Mouse (Mus musculus) natural killer cell, adult 2 months (primary cell): ENCODE data around the gene Ptprb.

Experiments used
- DNase-seq, 2 experiments: peaks; one replicate each; pipeline ENCODE4 v3.0.0; 2022; ENCODE audit warnings: low spot score in 2 of 2

Gene Ptprb

DNA sequence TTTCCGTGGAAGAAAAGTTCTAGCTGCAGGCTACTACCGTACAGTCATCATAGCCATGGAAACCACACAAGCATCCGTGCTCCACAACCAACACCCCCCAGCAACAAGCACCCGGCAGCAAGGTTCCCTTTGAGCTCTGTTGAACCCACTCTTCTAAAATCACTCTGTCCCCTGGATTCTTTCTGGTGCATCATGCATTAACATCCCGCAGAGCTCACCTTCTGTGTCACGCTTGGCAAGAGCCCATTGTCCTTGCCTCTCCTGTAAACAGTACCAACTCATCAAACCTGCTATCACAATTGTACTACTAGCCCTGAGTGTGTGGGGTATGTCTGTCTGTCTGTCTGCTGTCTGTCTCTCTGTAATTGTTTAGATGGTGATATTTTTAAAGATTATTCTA, 98.8 kb downstream of the Ptprb start:
- no peak for DNase-seq

DNA sequence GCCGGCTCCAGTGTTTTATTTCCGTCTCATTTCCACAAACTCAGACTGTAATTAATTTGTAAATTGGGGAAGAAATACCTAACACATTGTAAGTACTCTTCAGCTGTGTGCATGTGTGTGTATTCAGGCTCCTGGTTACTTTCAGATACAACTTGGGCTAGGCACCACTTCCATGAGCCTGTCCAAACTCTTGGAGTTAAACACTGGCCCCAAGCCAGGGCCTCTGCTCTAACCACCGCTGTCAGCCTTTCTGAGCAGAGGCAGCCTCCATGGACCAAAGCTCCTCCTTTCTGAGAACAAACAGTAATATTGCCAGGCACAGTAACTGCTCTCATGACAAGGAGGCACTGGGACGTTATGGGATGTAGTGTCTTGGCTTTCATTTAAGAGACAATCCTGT, 101.5 kb downstream of the Ptprb start:
- no peak for DNase-seq

DNA sequence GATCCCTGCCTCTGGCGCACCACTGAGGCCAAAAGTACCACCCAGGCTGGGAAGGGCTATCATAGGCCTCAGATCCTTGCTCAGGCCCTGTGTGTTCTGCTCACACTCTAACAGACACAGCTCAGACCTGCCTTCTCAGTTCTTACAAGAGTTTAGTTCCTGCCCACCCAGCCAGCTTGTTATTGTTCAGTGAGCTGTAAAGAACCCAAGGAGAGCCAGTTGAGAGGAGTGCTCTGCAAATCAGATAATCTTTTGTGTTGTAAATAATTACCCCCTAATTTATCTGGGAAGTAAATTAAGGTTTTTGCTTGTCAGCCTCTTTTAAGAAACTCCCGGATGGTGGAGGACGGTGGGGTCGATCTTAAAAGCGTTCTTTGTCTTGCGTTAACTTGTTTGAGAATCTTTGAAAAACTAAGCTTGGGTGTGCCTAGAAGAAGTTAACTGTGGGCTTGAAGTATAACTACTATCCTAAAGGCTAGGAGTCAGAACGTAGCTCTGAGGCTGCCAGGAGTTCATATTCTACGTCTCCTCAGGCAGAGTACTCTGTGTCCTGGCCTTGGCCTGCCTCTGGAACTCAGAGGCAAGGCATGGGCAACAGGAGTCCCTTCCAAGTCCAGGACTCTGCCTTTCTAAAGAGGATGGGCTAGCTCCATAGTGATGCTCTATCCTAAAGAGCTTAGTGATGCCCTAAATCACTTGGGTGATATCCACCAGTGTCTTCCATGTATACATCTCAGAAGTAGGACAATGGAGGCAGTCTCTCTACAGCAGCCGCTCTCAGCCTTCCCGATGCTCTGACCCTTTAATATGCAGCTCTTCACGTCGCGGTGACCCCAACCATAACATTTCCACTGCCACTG, 107.7 kb downstream of the Ptprb start:
- no peak for DNase-seq

DNA sequence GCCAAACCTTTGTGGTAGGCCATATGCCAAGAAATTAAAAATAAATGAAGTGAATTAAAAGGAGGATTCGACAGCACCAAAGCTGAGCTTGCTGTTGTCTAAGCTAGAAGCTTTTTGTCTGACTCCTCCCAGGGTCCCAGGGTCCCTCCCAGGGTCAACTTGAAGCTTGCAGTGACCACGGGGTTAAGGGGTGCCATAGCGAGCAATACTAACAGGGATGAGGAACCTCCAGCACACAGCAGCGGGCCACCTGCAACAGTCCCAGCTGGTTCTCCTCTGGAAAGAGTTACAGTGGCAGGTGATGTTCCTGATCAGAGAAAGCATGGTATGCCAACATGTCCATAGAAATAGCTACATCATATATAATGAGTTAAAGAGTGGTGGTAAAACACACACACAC, 109.1 kb downstream of the Ptprb start:
- DNase-seq, result no peak

DNA sequence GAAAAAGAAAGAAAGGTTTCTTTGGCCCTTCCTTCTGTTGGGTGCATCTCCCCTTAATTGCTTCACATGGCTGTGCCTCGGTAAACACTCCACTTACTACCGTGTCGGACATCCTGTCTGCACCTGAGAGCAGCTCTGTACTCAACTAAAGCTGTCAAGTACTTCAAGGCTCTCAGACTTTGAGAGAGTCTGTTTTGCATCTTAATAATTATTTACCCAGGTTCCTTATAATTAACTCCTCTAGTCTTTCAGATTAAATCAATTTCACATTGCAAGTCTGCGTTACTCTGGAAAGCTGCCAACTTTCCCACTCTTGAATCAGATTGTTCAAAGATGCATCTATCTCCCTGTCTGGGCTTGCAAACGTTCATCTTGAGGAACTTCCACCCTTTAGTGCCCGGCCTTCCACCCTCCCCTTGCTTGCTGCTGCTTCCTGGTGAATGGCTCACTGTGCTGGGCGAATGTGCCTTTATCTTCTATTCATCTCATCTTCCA, 111.1 kb downstream of the Ptprb start:
- DNase-seq, result no peak

DNA sequence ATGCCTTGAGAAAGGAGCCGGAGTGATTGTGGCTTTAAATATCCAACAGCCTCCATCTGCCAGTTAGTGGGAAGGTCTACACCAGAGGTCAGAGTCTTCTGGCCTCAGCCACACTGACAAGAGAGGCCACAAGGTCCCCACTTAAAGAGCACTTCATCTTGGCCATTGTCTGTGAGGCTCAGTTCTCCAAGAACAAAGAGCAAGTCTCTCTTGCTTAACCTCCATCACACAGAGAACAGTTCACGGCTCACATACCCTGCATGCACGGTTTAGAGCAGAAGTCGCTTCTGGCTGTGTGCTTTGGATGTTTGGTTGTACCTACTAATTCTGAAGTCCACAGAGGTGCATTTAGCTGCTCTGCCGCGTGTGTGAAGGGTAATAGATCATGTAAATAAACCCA, 113.5 kb downstream of the Ptprb start:
- DNase-seq, result no peak

DNA sequence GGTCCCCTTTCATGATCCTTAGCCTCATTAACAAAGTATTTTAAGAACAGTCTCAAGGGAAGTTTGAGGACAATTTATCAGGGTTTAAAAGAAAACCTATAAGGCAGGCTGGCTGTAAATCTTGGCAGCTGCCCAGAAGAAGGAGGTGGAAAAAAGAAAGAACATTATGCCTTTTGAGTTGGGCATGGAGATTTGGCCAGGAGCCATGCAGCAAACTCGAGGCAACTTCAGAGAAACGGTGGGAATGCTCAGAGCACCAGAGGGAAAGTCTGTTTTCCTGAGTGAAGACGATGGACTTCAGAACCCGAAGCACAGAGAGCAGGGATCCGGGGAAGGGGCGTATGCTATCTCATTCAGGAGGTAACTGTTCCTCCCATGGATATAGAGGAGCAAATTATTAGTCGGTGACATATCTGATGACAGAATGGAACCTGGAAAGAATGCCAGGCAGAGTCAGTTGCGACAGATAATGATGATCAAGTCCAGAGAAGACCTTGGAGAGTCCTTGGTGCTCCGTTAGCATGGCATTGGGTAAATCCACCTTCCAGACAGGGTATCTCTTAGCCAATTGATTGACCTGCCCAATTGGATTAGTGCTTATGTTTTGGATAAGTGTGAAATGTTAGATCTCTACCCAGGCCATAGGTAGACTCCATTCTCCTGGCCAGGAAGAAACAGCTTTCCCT, 118.6 kb downstream of the Ptprb start:
- DNase-seq, result no peak

DNA sequence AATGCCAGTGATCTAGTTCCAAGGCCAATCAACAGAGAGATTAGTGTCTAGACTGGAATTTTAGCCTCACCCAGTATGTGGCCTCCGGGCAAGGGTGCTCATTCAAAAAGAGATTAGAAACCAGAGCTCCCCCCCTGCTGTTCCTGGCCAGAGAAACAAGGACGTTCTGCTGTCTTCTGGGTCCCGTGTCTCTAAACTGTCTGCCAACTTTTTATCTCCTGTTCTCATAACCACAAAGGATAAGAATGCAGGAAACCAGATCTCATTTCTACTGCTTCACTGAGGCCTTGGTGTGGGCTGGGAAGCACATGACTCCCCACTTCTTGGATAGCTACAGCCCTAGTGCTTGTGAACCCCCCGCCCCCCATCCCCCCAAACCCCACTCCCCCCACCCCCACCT, 119.3 kb downstream of the Ptprb start:
- no peak for DNase-seq

DNA sequence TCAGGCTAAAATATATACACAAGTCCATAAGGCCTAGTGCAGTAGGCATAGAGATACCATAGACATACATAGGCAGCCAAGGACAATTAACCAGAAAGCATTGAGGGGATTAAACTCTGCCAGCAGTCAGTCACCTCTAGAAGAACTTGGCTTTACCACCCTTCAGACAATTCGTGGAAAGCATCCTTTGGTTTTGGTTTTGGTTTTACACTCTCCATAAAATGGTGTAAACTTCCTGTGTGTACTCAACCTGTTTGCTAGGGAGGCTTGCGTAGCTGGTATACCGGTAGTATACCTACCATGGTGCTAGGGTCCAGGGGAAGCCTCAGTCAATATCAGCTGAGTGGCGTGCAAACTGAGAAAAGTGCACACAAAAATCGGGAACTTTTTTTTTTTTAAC, 121.0 kb downstream of the Ptprb start:
- no peak for DNase-seq

DNA sequence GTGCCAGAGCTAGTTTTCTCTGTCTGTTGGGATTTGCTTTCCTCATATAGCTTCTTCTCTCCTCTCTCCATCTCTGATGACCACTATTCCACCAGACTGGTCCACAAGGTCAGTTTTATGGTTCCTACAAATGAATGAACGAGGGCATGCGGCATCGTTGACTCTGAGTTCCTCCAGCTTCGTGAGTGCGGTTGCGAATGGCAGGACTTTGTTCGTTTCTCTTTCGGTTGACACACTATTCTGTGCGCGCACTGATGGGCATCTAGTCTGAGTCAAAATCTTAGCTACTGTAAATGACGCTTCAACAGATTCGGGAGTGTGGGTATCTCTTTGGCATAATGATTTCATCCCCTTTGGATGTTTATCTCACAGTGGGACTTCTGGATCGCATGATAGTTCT, 121.6 kb downstream of the Ptprb start:
- no peak for DNase-seq

DNA sequence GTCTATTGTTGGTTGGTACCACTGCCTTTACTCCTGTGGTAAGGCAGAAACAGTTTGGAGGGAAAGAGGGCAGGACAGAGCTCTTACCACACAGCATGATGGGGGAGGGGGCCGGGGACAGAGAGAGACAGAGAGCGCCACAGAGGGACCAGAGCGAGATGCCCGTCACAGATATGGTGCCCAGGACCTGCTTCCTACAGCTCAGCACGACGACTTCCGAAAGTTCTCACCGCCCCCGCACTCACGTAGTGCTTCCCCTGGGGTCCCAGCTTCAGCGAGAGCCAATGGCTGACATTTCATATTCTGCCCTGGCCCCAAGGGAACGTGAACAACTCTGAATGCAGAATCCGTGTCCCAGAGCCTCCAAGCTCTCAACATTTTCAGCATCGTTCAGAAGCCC, 122.2 kb downstream of the Ptprb start:
- DNase-seq, result peak in 1 of 2 experiments; percentile 1

DNA sequence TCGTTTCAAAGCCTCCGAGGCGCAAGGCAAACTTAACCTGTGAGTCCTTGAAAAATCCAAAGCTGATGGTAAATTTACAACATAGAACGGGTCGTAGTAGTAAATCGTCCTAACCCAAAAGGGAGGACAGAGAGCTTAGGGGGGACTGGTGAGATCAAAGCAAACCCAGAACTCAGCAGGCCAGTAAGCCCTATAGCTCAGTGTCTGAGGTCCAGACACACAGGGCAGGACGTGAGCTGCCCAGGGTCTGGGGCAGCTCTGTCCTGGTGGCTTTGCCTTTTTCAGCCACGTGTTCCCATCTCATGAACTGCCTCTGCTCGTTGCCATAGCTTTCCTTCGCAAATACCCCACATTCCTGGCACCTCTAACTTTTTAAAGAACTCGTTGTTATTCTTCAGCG, 122.7 kb downstream of the Ptprb start:
- DNase-seq, result no peak

DNA sequence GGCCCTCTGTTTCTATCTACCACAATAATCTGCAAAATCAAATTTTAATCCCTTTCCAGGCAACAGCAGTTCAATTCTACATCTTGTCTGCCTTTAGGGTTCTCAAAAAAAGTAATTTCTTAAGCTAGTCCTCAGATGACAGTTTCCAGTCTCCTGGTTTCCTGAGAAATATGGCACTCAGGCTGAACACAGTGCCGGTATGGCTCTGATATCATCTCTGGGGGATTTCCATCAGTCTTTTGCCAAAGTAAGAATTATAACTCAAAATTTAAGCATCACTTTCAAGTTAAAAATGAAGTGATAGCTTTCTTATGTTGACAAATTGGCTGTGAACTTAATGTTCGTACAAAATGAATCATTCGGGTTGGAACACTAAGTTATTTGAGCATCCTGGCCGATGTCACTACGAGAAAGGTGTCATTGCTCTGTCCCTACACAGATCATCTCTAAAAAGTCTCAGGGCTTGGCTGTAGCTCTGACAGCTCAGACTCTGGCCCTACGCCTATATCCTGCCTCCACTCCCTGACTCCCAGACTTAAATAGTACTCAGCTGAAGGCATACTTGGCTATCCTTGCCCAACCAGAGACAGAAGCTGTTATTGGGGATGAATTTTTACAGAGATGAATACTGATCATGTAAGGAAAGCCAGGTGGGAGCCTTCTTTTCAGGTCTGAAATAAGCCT, 127.6 kb downstream of the Ptprb start:
- no peak for DNase-seq

DNA sequence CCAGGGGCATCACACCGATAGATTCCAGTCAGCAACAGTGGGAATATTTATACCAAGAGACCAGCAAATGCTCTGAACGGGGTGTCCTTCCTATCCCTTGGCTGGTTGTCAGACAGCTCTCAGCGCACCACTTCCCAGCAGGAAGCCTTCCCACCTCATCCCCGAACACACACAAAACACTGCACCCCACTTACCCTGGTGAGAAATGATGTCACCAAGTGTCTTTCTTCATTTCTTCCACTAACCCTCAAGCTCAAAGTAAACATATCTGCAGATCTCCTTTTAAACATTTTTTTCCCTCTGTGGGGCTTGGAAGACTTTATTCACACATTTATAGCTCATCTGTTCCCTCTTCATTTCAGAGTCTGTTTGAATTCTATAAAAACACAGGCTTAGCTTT, 128.4 kb downstream of the Ptprb start:
- no peak for DNase-seq

DNA sequence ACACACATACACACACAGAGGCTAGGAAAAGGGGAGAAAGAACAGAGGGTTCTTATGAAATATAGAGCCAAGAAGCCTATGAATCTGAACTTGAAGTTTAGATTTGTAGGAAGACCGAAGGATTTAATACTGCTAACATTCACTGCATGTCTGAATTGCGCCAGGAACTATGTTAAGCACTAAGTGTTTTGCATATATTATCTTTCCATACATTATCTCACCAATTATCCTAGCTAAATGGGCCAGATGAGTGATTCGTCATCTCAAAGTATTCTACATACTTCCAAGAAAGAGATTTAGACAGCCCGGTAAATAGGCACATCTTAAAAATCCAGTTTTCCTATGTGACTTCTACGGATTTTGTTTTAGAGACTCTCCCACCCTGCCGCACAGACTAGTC, 129.7 kb downstream of the Ptprb start:
- DNase-seq, result no peak

DNA sequence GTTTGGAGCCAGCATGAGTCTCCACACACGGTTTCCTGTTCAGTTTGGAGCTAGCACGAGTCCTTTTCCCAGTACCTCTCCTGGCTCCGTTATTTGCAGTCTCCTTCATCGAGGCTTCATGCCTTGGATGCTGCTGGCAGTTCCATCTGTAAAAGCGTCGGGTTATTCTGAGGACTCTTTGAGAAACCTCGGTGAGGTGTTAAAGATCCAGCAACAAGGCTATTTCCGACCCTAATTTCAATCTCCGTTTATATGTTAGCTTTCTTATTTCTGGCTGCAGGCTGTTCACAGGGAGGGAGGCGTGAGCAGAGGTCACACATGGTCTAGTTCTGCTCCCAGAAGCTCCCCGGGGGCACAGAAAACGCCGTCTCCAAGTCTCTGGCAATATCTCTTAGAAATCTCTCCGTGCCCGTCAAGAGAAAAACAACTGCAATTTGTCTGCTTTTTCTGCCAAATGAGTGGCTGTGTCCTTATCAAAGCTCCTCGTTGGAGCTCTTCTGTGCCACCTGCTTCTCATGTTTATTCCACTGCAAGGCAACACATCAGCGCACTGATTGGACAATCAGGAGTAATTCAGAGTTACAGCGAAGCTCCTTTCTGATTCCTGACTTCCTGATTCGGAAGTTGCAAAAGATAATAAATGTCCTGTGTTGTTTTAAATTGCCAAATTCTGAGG, 132.5 kb downstream of the Ptprb start:
- DNase-seq, result no peak

DNA sequence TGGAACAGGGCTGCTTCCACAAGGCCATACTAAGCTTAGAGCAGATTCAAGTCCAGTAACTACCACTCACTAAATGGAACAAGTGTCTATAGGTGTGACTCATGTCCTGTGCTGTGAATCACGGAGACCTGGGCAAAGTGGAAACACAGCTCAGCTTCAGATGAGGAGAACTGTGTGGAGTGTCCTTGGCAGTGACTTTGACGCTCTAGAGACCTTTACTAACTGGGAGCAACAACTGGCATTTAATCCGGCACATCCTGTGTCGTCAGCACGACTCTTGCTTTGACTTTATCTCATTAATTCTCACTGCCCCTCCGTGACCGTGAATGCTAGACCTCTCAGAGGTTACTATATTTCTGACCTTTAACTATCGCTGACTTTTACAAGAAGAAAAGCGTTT, 135.5 kb downstream of the Ptprb start:
- no peak for DNase-seq

DNA sequence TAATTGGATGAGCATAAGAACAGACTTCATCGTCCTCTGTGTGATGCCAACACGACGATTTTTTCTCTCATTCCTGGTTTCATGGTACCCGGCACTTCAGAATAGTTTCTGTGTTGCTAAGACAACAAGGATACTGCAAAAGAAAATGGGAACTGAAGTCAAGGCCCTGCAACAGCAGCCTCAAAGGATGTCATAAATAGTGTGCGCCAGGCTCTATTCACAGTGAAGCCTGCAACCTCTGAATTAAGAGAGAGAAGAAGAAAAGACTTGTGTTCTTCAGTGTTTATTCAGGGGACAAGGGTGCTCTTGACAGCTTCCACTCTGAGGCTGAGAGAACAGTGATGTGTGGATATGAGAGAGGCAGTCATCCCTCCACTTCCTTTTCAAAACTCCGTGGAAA, 140.8 kb downstream of the Ptprb start:
- no peak for DNase-seq

DNA sequence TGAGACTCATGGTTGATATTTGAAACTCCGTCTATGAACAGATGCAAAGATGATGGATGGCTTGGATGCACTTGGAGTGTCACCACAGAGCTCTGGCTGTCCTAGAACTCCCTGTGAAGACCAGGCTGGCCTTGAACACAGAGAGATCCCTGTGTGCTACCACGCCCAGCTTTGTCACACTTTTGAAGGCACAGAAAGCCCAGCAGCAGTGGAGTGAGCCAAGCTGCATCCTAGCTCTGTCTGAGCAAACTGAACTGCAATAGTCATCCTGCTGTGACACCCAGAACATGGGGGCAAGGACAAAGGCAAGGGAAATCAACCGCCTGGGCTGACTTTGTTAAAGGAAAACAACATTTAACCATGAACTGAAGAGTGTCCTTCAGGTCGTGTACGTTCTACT, 141.4 kb downstream of the Ptprb start:
- no peak for DNase-seq

DNA sequence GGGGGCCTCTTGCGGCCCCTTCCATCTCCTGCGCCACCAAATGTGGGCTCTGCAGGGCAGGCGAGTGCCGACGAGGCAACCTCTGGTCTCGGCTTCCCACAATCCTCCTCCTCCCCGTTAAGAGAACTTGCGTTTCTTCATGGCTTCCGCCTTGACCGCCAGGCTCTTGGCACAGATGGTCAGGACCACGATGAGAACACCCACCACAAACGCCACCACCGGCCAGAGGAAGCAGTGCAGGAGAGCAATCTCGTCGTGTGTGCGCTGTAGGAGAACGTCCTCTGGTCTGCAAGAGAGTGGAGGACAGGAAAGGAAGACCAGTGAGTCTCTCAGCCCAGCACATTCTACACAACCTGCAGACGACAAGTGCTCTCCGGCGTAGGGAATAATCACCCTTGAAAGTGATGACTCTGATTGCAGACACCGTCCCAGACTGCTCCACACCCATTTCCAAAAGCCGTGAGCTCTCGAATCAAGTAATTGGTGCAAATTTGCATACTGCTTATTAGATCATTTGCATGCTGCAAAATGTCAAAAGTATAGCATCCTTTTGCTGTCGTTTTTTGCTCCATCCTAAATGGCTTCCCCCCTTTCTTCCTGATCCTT, 142.9 kb downstream of the Ptprb start:
- DNase-seq, result no peak

DNA sequence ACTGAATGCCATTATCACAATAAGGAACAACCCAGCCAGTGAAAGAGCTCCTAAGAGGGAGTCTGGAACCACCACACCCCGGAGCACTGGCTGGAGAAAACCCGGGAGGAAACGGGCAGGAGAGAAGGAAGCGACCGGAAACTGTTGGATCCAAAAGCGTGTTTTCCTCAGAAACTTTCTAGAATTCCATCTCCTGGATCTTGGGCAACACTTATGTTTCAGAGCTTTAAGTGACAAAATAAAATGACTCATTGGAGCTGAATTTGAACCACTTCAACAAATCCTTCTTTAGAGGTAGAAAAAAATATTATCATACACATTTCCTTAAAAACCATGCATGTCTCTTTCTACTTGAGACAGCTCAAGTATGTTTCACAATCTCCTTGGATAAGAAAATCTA, 145.7 kb downstream of the Ptprb start:
- no peak for DNase-seq

DNA sequence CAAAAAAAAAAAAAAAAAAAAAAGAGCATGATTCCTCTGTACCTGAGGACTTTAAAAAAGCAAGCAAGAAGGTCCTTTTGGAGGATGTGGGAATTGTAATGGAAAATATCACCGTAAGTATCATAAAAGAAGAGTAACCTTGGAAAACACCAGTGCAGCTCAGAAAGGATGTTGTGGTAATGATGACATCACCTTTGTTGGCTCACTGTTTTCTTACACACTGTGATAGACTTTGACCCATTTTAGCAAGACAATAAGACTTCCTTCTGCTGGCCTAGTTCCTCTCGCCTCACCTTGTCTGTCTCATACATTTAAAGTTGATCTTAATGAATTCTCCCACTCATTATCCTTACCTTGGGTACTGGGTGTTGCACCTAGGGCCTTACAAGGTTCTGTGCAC, 147.2 kb downstream of the Ptprb start:
- no peak for DNase-seq
